Mouse (Mus musculus) erythroblast, embryonic 14.5 days (primary cell): Measurements from ENCODE around the gene Rtn4rl1.

Experiments
- GATA1 ChIP-seq: IDR thresholded peaks from 2 replicates; pipeline ENCODE4 v1.6.1; 2012; ENCODE audit warnings: low read length, inconsistent platforms, mixed read lengths
- TAL1 ChIP-seq: IDR thresholded peaks from 3 replicates; pipeline ENCODE4 v1.6.1; 2012; ENCODE audit warnings: low read length, inconsistent platforms, mixed read lengths

DNA sequence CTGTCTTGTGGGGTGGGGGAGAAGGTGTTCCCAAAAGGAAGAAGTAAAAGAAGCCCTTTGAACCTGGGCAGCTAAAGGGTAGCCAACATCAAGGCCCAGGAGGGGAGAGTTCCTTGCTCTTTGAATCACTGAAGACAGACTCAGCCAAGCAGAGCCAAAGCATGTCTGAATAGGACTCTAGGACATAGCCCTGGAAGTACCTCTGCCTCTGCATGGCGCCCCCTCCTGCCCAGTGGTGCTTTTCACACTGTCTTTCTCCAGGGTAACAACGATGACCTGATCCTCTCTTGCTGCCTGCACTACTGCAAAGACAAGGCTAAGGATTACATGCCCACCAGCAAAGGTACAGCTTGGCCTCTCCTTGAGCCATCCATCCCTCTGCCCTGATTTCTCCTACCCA lies 34.0 kb upstream of the Rtn4rl1 start:
- no peak for TF ChIP-seq GATA1
- TF ChIP-seq TAL1, result no peak
